Mouse (Mus musculus): Measurements from ENCODE around the gene Umodl1. TPM values are rescaled to one million over a fixed set of nuclear protein-coding genes. Genes with fewer than 3 reads are reported as not detected.
A peak's percentile ranks its signal among the peaks of the same experiment; 100 is the strongest.

The Umodl1 gene
- total RNA-seq, 2 experiments from 2014 or later, result not detected

DNA sequence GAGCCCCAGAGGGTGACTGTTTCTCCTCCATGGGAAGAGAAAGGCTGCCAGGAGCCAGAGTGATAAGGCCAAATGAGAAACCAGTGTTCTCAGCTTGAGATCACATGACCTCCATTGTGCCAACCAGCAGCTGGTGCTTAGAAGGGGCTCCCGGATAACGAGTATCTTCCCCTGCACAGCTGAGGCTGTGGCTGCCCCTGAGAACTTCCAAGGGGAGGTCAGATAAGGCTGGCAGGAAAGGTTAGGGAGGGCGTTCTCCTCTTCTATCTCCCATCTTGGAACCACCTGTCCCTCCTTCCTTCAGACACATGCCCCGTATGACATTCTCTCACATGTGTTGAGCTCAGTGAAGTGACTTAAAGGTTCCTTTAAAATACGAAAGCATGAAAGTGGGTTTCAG is 79.7 kb downstream of the Umodl1 start:
- no peak for DNase-seq (ENCODE audit: low spot score)
- intact Hi-C loops (cut with DNase I), result no loop called here

GRCm38 (mm10) chr17:31034674-31035356 is 80.4 kb downstream of the Umodl1 start:
- intact Hi-C loops (cut with DNase I), result no loop called here
- DNase-seq (ENCODE audit: low spot score), result no peak

- DNase-seq (ENCODE audit: low spot score), result no peak
- intact Hi-C loops (cut with DNase I), result no loop called here
Observed at GRCm38 (mm10) chr17:31036168-31036876, 81.9 kb downstream of the Umodl1 start.

DNA sequence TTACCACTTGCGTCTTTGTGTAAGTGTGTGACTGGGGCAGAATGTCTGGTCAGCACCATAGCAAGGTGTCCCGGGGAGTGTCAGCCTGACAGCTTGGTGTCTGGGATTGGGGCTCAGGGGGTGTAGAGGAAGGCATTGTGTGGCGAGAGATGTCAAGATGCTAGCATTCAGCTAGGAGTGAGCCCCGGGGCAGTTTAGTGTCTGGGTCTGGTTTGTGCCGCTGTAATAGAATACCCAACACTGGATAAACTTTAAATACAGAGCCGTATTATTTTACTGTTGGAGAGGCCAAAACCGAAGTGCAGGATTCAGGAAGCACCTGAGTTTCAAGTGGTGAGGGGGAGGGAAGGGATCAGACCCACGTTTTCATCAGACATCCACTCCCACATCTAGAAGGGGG is 82.9 kb downstream of the Umodl1 start:
- intact Hi-C loops (cut with DNase I), result no loop called here
- DNase-seq (ENCODE audit: low spot score), result no peak

DNA sequence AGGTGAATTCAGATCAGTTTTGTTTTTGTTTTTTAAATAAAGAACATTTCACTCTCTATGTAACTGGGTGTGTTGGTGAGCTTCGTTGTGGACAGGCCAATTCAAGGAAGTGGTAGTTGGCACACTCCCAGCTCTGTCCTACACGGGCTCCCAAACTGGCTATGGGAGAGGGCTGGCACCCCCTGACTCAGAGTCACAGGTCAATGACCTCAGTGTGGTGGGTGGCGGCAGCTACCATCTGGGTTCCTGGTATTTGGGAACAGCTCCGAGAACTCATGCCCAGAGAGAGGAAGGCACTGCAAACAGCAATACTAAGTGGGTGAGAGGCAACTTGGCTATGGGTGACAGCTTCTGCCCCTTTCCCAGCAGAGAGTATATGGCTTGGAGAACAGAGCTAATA is 83.9 kb downstream of the Umodl1 start:
- DNase-seq (ENCODE audit: low spot score), result peak; percentile 26
- intact Hi-C loops (cut with DNase I), result no loop called here

- DNase-seq (ENCODE audit: low spot score), result no peak
- intact Hi-C loops (cut with DNase I), result no loop called here
Observed at GRCm38 (mm10) chr17:31039626-31040025, 85.2 kb downstream of the Umodl1 start.

DNA sequence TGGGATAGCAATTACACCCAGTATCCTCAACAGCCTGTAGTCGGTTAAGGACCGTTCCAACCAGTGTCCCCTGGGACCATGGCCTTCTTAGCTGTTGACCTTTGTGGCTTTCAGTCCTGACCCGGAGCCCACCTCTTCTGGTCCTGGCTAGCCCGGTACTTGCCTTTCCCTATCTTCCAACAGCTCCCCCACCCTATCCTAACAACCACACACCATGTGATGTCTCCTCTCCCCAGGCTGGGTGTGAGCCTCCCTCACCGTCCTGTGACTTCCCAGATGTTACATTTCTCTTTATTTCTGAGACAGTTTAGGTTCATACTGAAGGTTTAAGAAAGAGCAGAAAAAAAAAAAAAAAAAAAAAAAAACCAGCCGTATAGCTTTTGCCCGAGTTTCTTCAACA is 86.0 kb downstream of the Umodl1 start:
- no peak for DNase-seq (ENCODE audit: low spot score)
- intact Hi-C loops (cut with DNase I), result no loop called here

DNA sequence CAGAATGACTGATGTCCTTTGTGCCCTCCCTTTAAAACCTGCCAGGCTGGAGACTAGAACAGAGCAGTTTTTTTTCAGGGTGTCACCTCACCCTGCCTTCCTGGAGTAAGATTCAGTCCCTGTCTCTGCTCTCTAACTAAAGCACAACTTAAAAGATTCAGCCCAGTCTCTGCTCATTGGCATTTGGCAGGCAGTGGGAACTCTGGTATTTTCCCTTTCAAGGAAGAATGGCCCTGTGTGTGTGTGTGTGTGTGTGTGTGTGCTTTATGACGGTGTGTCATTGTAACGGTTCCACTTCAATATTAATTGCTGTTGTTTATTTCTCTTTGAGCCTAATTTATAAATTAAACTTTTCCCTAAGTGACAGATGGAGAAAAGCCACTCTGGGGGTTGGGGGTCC is 88.3 kb downstream of the Umodl1 start:
- intact Hi-C loops (cut with DNase I), result no loop called here

GRCm38 (mm10) chr17:31057151-31057890 is 102.9 kb downstream of the Umodl1 start, which contains the start of gene Abcg1:
Gene Abcg1, plus strand, starts transcription at chr17:31057675.
- no peak for DNase-seq (ENCODE audit: low spot score)
- intact Hi-C loops (cut with DNase I), result loop anchor here (2.0 kb wide), 1 partner anchor 39 kb away; no protein-coding TSS in a partner anchor

More for the DNA sequence above, 88.3 kb downstream of the Umodl1 start:
- no peak for DNase-seq (ENCODE audit: low spot score)

- DNase-seq (ENCODE audit: low spot score), result no peak
- intact Hi-C loops (cut with DNase I), result loop anchor here (2.0 kb wide), 1 partner anchor 39 kb away; no protein-coding TSS in a partner anchor
Observed at GRCm38 (mm10) chr17:31057891-31058744, 103.7 kb downstream of the Umodl1 start.

DNA sequence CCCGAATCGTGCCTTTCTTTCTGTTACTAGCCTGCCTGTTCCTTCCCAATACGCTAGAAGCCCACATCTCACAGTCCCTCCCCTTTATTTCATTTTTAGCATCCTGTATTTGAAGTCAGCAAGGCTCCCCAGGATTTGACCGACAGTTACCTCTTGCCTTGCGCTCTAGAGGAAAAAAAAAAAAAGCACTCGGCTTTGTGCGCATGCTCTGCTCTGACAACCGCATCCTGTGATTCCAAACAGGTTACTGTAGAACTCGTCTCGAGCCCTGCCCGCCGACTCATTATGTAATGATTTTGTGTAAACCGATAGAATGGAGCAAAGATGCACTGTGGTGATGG is 104.3 kb downstream of the Umodl1 start:
- peak; percentile 29 for DNase-seq (ENCODE audit: low spot score)
- intact Hi-C loops (cut with DNase I), result no loop called here

- no peak for DNase-seq (ENCODE audit: low spot score)
- intact Hi-C loops (cut with DNase I), result loop anchor here (1.0 kb wide), 1 partner anchor 19 kb away; no protein-coding TSS in a partner anchor
Observed at GRCm38 (mm10) chr17:31060196-31060587, 105.8 kb downstream of the Umodl1 start.

Small RNA genes within 50 kb of the gene (microRNA-seq; reads per million reads assigned to microRNA genes)
- not detected for gene Gm24026

Other genes with a start within 250 kb of the Umodl1 start
- under 1 TPM; 0.44 to 0.59 TPM for gene Glp1r, start 52.8 kb upstream of the Umodl1 start, total RNA-seq (2021)
- 1 to 10 TPM; 3.8 to 6.0 TPM for gene Abcg1, start 103.0 kb downstream of the Umodl1 start, total RNA-seq (2021)
- not detected for gene Tff3, start 175.0 kb downstream of the Umodl1 start, total RNA-seq (2021)
- not detected for gene Tff2, start 189.6 kb downstream of the Umodl1 start, total RNA-seq (2021)
- not detected for gene Tff1, start 210.6 kb downstream of the Umodl1 start, total RNA-seq (2021)
- not detected for gene Tmprss3, start 244.3 kb downstream of the Umodl1 start, total RNA-seq (2021)

All from heart, postnatal 25 days (tissue).